Mouse (Mus musculus) stomach, postnatal 0 days (tissue): ENCODE results near the gene Serpinf2. TPM values are rescaled to one million over a fixed set of nuclear protein-coding genes. Genes with fewer than 3 reads are reported as not detected.

Experiments used
- ATAC-seq: fragments of 200-750 bp; cut with Nextera tagmentation; 2 replicates; pipeline ENCODE4 v1.8.0; 2017; ENCODE audit not compliant: low FRiP score, low TSS enrichment
- DNase-seq: peaks from one replicate; pipeline ENCODE4 v3.0.0-alpha.2; 2016; ENCODE audit warnings: low spot score
- H3K27ac ChIP-seq: fragments of 300-500 bp; sonication (generic); replicated peaks from 2 replicates; pipeline ENCODE4 v1.5.1; 2014; ENCODE audit warnings: mild to moderate bottlenecking, control low read depth
- H3K27me3 ChIP-seq: fragments of 300-500 bp; sonication (generic); 2 replicates; pipeline ENCODE4 v1.6.1; 2014; ENCODE audit warnings: low read length; ENCODE audit not compliant: control insufficient read depth, insufficient read depth
- H3K36me3 ChIP-seq: fragments of 300-500 bp; sonication (generic); 2 replicates; pipeline ENCODE4 v1.6.1; 2014; ENCODE audit warnings: low read length, mixed read lengths; ENCODE audit not compliant: control insufficient read depth, insufficient read depth
- H3K4me1 ChIP-seq: fragments of 300-500 bp; sonication (generic); replicated peaks from 2 replicates; pipeline ENCODE4 v1.6.1; 2014; ENCODE audit warnings: antibody characterized with exemption; ENCODE audit not compliant: control insufficient read depth, insufficient read depth
- H3K4me2 ChIP-seq: fragments of 300-500 bp; sonication (generic); replicated peaks from 2 replicates; pipeline ENCODE4 v1.6.1; 2014; ENCODE audit warnings: low read depth, mild to moderate bottlenecking, control low read depth, moderate library complexity
- H3K4me3 ChIP-seq: fragments of 300-500 bp; sonication (generic); 2 replicates; pipeline ENCODE4 v1.5.1; 2014; ENCODE audit warnings: low read depth, low read length, control low read depth
- H3K9ac ChIP-seq: fragments of 300-500 bp; sonication (generic); 2 replicates; pipeline ENCODE4 v1.6.1; 2014; ENCODE audit warnings: mild to moderate bottlenecking, low read length, control low read depth, mixed read lengths
- H3K9me3 ChIP-seq: fragments of 300-500 bp; sonication (generic); 2 replicates; pipeline ENCODE4 v1.6.1; 2016; ENCODE audit warnings: low read length; ENCODE audit not compliant: control insufficient read depth
- CTCF ChIP-seq: IDR thresholded peaks from 2 replicates; pipeline ENCODE4 v1.5.1; 2016; ENCODE audit warnings: antibody characterized with exemption, low read depth, mild to moderate bottlenecking, moderate library complexity
- EP300 ChIP-seq: optimal IDR thresholded peaks from 2 replicates; pipeline ENCODE3; 2016; ENCODE audit warnings: antibody characterized with exemption
- WGBS: fragments of 180-500 bp; shearing (Covaris S2); extraction: QIAGEN DNeasy Blood & Tissue Kit; methylation state at CpG from one replicate; pipeline ENCODE4 v1.1.7; 2014; 5-methylcytosine and 5-hydroxymethylcytosine counted together
- polyA plus RNA-seq: library from polyadenylated mRNA; unstranded; fragments of >200 nt; fragmentation: Nextera tagmentation; extraction: Ambion mirVana; gene quantifications from 2 replicates; pipeline ENCODE4 v1.2.1, GENCODE M21; 2015

Serpinf2 gene
- polyA plus RNA-seq, 1 experiment from 2014 or later: 17.8 TPM

DNA sequence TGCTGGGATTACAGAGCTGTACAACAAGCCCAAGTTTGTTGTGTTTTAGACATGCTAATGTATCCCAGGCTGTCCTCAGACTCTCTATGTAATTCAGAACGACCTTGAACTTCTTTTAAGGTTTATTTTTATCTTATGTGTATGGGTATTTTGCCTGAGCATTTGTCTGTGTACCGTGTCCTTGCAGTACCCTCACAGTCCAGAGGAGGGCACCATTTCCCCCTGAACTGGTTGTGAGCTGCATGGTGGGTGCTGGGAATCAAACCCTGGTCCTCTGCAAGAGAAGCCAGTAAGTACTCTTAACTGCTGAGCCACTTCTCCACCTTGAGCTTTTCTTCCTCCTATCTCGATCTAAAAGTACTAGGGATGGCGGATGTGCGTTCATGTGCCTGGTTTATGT is 5.3 kb downstream of the Serpinf2 start:
- TF ChIP-seq CTCF: peak; percentile 41
- TF ChIP-seq EP300: no peak
- no peak for DNase-seq
- Histone ChIP-seq H3K27me3 (no peaks in the 10 kb centered on the region), H3K4me3 (no peak overlapping the region), H3K4me1 (no peaks in the 10 kb centered on the region), H3K4me2 (no peak overlapping the region), H3K9me3 (no peaks in the 10 kb centered on the region), H3K27ac (no peak overlapping the region), H3K9ac (no peak overlapping the region), H3K36me3 (no peaks in the 10 kb centered on the region)
- WGBS: 87% methylated on average over 5 of the region's 5 CpGs
- ATAC-seq: no peak

DNA sequence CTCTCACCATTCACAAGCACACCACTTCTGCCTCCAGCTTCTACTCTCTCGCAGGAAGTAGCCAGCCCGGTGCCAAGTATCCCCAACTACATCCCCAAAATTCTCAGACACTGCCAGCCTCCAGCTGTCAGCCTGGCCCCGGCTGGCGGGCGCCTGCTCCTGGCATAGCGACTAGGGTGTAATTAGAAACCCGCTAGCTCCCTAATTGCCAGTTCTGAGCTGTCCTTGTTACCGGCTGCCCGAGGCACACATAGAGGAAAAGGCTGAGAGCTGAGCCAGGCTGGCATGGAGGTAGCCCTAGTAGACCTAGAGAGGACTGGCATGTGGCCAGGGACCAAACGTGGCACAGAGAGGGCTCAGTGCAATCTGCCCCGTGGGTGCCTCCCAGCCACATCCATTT is 8.1 kb downstream of the Serpinf2 start:
- ATAC-seq (no peak), DNase-seq (no peak)
- TF ChIP-seq EP300 (no peak), CTCF (no peak)
- no peaks in the 10 kb centered on the region for H3K36me3 ChIP-seq
- no peak overlapping the region for H3K4me2 ChIP-seq
- no peaks in the 10 kb centered on the region for H3K9me3 ChIP-seq
- H3K9ac ChIP-seq: no peak overlapping the region
- H3K4me1 ChIP-seq: no peaks in the 10 kb centered on the region
- 76% methylated on average over 11 of the region's 11 CpGs for WGBS
- H3K4me3 ChIP-seq: no peak overlapping the region
- H3K27me3 ChIP-seq: no peaks in the 10 kb centered on the region
- H3K27ac ChIP-seq: no peak overlapping the region

DNA sequence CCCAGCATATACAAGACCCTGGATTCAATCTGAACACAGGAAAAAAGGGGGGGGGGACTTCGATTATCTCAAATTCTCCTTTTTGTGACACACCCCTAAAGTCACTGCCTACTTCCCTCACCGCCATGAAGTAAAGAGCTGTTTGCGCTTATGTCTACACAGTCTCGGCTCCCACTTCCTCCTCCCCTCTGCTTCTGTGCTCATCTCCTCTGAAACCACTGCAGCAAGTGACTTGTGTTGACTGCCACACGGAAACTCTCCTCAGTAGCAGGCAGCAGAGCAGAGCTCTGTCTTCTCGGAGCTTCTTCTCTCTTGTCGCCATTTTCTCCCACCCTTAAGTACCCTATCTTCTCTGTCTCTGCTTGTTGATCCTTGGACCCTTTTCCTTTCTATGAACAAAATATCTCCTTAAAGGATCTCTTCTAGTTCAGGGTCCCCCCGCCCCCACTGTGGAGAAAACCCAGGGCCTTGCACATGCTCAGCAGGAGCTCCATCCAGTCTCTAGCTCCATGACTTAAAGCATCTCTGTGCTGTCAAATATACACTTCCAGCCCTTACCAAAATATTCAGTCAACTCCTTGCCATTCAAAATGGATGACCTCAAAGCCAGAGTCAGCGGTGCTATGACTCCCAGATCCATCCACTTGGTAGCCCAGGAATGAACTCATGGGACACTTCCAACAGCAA is 10.2 kb downstream of the Serpinf2 start:
- Histone ChIP-seq H3K4me2 (no peak overlapping the region), H3K9ac (no peak overlapping the region), H3K9me3 (no peaks in the 10 kb centered on the region), H3K27ac (no peak overlapping the region), H3K27me3 (no peaks in the 10 kb centered on the region), H3K4me3 (no peak overlapping the region), H3K4me1 (no peaks in the 10 kb centered on the region), H3K36me3 (no peaks in the 10 kb centered on the region)
- DNase-seq (no peak), ATAC-seq (no peak)
- TF ChIP-seq CTCF (no peak), EP300 (no peak)
- WGBS: 71% methylated on average over 9 of the region's 9 CpGs

DNA sequence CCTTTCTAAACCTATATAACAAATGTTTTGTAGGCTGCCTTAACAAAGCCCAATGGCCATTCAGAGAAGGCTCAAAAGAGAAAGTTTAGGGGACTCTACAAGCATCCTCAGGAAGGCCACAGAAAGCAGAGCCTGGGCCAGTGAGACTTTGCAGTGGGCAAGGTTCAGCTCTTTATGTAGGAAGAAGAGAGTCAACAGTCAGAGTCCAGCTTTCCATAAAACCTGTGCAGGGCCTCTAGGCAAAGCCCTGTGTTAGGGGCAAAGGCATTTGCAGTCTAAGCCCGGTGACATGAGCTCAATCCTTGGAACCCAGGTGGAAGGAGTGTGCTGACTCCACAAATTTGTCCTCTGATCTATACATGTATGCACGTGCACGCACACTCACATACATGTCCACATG is 14.9 kb downstream of the Serpinf2 start:
- no peaks in the 10 kb centered on the region for H3K36me3 ChIP-seq
- no peak overlapping the region for H3K27ac ChIP-seq
- no peak overlapping the region for H3K9ac ChIP-seq
- no peak overlapping the region for H3K4me3 ChIP-seq
- no peak for ATAC-seq
- H3K27me3 ChIP-seq: no peaks in the 10 kb centered on the region
- H3K9me3 ChIP-seq: no peaks in the 10 kb centered on the region
- H3K4me2 ChIP-seq: no peak overlapping the region
- 90% methylated on average over 3 of the region's 3 CpGs for WGBS
- TF ChIP-seq CTCF: no peak
- TF ChIP-seq EP300: no peak
- DNase-seq: no peak
- no peaks in the 10 kb centered on the region for H3K4me1 ChIP-seq

DNA sequence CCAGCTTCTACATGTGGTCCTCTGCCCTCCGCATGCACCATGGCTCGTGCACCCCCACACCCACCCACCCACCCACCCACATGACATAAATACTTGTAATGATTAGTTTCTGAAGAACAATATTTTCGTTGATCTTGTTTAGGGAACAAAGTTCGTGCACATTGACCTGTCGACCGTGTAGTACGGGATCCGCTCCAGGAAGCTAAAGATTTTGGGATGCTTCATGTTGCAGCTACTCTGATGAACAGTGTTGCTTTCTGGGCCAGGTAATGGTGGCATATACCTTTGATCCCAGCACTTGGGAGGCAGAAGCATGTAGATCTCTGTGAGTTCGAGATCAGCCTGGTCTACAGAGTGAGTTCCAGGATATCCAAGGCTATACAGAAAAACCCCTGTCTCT is 15.4 kb downstream of the Serpinf2 start:
- H3K27me3 ChIP-seq: no peaks in the 10 kb centered on the region
- no peak overlapping the region for H3K9ac ChIP-seq
- no peak overlapping the region for H3K27ac ChIP-seq
- H3K36me3 ChIP-seq: no peaks in the 10 kb centered on the region
- ATAC-seq (no peak), DNase-seq (no peak)
- H3K4me3 ChIP-seq: no peak overlapping the region
- H3K4me1 ChIP-seq: no peaks in the 10 kb centered on the region
- H3K9me3 ChIP-seq: no peaks in the 10 kb centered on the region
- 86% methylated on average over 9 of the region's 9 CpGs for WGBS
- no peak overlapping the region for H3K4me2 ChIP-seq
- no peak for TF ChIP-seq CTCF
- no peak for TF ChIP-seq EP300

DNA sequence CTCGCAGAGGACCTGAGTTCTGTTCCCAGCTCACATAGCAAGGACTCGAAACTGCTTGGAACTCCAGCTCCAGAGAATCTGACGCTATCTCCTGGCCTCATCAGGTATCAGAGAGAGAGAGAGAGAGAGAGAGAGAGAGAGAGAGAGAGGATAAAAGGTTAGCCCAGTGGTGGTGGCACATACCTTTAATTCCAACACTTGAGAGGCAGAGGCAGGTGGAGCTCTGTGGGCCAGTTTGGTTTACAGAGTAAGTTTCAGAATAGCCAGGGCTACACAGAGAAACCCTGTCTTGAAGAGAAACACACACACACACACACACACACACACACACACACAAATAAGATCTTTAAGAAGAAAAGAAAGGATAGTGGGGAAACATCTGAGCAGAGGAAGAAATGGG is 16.3 kb downstream of the Serpinf2 start:
- ATAC-seq: no peak

More for the DNA sequence above, 16.3 kb downstream of the Serpinf2 start:
- WGBS: 89% methylated on average over 3 of the region's 3 CpGs
- H3K4me2 ChIP-seq: no peak overlapping the region
- H3K4me3 ChIP-seq: no peak overlapping the region
- H3K36me3 ChIP-seq: no peaks in the 10 kb centered on the region
- no peaks in the 10 kb centered on the region for H3K9me3 ChIP-seq
- H3K9ac ChIP-seq: no peak overlapping the region
- no peak overlapping the region for H3K27ac ChIP-seq
- no peak for DNase-seq
- TF ChIP-seq CTCF (no peak), EP300 (no peak)
- no peaks in the 10 kb centered on the region for H3K4me1 ChIP-seq
- H3K27me3 ChIP-seq: no peaks in the 10 kb centered on the region
